Mouse (Mus musculus): Measurements from ENCODE around the gene Mr1.

DNA sequence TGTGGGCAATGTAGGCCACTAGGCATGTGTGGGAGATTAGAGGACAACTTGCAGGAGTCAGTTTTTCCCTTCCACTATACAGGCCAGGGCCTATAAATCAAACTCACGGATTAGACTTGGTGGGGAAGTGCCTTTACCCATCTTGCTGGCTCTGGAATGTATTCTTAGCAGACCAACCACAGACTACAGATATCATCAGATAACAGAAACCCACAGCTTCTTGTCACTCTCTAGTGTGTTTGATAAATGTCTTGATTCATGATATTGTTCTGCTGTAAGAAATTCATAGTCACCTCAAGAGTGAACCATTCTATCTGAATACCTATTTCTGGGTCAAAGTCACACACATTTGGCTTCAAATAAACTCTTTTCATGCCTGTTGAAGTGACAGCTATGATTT, 26.9 kb downstream of the Mr1 start:
- TF ChIP-seq CTCF (IDR thresholded peaks at IDR 0.05; ENCODE audit: borderline replicate concordance, insufficient read depth, low read depth, low read length) = no peak
- no peak for TF ChIP-seq POLR2A (IDR thresholded peaks at IDR 0.05; ENCODE audit: borderline replicate concordance, insufficient read depth, low read length)
